Mouse (Mus musculus) MEL-GATA-1-ER (cell line): ENCODE data around the gene Scrt2.
"Not testable (repeated sequence)": the region's sequence is repeated elsewhere in the genome, so short reads cannot be mapped to it uniquely, and the experiment has no call there.

ENCODE experiments used
- DNase-seq: peaks from one replicate; pipeline ENCODE4 v3.0.0-alpha.2; 2012; ENCODE audit warnings: low read depth; ENCODE audit errors: extremely low read depth

Gene Scrt2

DNA sequence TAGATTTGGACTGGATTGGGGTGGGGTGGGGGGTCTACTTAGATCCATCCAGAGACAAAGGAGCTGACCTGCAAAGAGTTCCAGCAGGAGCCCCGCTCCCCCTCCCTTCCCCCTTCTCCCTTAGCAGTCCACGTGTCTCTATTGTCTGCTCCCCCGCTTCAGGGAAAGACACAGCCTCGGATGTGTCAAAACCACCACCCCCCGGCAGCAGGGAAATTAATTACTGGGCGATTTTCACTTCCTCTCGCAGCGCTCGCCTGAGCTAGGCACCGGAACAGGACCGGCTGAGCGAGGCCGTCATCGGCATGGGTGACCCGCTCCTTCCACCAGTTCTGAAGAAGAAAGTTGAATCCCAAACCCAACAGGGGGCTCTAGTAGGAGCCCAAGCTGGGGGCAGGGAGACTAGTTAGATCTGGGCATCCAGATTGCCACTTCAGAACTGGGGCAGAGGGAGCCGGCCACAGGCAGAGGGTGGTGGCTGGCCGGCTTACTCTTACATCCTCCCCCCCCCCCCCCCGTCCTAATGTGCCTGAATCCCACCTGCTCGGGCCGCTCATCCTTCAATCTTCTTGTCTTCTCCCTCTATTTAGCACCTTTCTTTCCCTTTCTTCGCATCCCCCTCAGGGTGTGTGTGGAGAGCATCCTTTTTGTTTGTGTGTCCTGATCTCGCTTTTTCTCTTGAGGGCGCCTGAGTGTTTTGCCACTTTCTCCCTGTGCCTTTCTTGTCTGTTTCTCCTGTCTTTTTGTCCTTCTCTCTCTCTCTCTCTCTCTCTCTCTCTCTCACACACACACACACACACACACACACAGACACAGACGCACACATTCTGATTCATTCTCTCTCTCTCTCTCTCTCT lies at the start of gene Scrt2:
Gene Scrt2 (plus strand): TSS at position 845 of the 857 bp plus-strand sequence.
- DNase-seq, result no peak

DNA sequence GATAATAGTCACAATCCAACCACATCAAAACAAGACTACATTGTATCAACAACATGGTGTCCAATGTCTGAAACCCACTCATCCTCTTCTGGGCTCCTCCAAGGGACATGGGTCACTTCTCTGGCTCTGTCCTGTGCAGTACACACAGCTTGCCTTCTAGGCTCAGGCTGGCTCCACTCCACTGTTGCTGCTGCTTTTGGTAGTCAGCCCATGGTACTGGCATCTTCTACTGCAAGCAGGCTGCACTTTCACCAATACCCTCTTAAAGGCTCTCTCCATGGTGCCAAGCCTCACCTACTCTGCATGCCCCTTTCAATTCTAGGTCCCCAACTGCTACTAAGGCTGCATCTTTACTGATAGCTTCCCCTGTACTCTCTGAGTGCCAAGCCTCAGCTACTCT lies 41.2 kb upstream of the Scrt2 start:
- DNase-seq, result no peak

DNA sequence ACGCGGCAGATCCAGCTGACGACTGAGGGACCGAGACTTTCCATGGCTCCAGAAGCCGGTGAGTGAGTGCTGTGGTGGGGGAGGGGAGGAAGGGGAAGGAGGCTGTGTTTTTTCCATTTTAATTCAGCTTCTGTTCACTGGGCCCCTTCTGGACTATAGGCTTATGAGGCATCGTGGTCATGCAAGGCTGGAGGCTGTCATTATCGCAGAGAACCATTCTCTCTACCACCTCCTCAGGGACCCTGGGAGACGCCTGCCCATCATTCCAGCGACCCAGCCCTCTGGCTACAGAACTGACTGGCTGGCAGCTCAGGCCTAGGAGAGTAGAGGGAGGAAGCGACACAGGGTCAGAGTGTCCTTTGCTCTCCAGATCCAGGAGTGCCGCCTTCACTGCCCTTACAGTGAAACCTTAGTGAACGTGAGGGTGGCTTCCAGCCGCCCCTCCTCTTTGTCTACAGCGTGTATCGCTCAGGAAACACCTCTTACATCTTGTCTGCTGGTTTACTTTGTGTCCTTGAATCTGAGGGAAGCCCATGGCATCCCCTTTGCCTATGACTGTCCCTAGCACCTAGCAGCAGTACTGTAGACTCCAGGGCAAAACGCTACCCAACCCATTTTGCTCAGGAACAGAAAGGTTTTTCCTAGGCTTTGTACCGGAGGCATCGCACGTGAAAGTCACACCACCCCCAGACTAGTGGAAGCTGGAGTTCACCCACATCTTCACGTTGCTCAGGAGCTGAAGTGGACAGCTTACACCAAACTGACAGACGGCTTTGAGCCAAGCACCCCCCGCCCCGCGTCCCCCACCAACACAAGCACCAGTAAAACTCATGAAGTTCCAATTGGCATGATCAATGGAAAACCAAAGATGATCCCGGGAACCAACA lies 34.0 kb upstream of the Scrt2 start:
- DNase-seq, result no peak

DNA sequence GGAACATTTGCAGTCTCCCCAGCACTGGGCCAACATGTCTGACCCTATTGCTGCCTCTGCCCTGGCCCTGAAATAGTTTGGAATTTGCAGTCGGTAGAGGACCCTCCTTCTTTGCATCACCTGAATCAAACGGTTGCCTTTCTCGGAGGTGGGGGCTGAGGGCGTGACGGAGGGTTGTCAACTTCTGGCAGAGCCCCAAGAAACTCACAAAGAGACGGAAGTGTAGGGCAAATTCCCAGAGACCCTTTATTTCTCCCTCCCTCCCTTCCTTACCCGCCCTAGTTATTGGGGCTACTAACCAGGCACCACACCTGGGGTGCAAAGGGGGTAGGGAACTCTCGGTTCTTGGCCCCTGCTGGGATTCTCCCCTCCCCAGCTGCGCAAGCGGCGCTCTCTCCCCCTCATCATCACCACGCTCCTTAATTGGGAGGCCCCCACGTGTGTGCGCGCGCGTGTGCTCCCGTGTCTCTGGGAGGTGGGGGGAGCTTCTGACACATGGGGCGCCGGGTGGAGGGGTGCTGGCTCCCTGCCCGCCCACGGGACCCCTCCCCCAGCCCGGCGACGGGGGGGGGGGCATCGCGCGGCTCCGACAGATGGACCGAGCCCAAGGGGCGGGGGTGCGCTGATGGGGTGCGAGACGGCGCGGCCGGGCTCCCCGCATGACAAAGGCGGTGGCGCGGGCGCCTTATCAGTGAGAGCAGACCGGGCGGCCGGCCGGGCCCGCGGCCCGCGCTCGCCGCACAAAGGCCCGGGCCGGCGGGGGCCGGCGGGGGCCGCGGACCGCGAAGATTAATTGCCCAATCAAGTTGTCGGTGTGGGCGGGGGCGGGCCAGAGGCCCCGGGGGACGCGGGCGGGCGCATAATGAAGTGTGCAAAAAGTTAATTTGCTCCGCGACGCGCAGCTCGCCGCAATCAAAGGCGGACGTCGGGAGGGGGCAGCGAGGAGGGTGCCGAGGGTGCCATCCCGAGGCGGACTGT lies 33.0 kb upstream of the Scrt2 start:
- DNase-seq, result no peak

DNA sequence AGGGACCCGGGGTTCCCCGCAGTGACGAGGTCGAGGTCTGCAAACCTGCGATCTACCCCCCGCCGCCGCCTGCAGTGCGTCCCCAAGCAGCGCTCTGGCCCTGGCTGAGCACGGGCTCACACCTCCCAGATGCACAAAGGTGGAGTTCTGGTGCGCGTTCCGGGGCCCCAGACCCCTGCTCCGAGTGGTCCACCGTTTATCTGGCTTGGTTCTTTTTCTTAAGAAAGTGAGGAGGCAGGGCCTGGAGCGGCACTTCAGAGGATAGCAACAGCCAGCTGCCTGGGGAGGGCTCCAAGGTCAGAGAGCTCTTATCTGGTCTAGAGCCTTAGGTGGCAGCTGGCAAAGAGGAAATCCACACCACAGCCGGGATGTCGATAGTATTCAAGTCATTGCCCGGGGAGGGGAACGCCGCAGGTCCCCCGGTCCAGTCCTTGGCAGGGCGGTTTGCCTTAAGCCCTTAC lies 32.3 kb upstream of the Scrt2 start:
- peak; percentile 63 for DNase-seq

DNA sequence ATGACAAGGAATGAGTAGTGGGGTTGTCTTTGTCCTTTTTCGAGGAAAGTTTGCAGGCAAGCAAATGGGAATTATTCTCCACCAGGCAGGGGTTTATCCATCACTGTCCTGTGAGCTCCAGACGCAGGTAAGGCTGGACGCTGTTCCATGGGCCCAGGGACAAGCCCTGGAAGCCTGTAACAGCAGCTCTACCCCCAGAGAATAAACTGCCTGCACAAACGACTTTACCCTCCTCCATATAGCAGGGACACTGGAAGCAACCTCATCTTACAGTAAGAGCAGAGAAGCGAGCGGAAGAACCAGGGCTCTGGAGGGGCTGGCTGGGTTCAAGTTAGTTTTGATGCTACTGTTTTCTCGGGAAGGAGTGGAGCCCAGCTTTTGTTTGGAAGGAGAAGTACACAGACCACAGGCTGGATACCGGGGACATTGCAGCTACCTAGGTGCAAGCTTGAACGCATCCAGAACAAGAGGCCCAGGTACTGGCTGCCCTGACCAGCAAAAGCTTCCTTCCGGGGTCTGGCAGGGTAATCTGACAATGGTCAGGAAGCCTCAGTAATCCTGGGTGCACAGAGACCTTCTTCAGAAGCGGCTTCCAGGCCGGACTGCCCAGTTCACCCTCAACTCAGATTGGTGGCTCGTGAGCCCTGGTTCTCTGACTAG lies 31.6 kb upstream of the Scrt2 start:
- no peak for DNase-seq

DNA sequence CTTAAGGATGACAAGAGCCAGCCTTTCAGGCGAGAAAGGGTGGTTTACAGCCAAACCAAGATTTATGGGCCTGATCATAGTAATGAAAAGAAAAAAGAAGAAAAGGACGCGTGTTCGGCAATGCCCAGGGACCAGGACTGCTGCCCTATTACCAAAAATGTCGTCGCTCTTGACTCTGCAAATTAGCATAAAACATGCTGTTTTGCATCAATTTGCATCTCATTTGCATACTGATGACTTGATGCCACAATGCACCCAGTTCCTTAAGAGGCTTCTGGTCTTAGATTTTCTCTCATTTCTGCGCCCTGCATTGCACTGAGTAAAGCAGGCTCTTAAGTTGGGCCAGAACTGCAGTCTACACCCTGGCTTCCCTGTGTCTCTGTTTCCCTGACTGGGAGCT lies 31.0 kb upstream of the Scrt2 start:
- no peak for DNase-seq

DNA sequence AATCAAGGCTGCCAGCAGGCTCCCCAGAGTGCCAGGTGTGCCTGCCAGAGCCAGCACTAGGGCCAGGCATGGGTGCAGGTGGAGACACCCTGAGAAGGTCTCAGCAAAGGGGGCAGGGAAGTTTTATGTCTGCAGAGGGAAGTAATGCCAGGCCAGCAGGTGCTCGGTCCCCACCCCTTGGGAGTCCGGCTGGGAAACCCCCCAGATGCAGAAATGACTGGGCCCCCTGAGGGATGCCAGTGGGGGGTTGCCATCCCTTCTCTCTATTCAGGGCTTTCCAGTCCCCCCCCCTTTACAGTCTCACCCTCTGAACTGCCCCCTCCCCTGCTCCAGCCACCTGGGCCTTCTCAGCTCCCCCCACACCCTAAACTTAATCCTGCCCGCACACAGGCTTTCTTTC lies 29.3 kb upstream of the Scrt2 start:
- no peak for DNase-seq

DNA sequence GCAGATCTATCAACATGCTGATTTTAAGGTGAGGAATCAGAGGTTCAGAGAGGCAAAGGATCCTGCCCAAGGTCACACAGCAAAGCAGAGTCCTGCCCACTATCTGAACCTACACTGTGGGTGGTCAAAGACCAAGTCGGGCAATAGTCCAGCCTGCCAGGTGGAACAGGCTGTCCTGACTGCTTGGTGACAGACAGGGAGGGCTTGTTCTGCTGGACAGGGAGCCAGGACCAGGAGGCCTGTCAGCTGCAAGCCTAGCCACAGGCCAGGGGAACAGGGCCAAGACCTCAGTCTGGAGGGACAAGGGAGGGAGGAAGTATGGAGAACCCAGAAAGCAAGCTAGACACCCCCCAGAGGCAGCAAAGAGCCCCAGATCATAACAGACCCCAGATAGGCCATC lies 25.9 kb upstream of the Scrt2 start:
- DNase-seq, result no peak

DNA sequence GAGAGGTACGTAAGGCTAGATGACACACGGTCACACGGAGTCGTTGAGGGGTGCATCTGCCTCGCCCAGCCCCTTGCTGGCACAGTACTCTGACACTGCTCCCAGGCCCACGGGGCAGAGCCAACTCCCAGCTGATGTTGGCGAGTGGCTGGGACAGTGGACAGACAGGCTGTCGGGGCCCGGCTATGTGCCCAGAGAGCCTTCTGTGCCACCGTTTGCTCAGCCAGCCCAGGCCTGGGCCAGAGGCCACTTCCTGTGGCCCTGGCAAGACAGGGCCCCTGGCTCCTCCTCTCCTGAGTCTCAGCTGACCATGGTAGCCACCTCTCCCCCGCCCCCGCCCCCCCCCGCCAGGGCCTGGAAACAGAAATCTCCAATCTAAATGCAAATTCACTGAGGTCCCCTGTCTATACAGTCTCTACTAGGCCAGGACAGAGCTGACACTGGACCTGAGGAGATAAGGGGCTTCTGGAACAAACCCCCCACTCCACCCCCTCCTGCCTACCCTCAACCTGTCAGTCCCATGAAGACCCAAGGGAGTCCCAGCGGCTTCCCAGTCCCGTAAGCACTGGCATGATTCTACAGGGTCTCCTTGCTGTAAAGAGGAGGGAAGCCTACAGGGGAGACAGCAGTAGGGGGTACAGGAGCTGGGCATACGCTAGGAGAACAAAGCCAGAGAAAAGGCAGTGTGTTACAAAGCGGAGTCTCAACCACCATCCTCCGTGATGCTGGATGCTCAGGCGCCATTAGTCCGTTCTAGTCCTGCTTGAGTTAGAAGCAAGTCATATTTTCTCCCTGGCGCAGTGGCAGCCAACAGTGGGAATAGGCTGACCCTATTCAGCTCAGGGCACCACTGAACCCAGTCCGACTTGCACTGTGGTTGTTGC lies 24.7 kb upstream of the Scrt2 start:
- DNase-seq, result no peak

DNA sequence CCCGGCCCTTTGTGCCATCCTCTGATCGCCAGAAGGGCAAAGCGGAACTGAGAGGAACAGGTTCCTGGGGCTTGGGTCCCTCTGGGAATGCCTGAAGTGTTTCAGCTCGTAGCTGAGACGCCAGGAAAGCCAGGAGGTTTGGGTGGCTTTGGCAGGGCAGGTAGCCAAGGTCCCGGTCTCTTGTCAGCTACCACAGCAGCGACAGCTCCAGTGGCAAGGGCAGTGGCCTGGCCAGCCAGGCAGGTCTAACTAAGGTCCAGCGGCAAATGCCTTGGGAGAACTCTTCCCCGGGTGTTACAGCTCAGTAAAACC lies 24.1 kb upstream of the Scrt2 start:
- no peak for DNase-seq

DNA sequence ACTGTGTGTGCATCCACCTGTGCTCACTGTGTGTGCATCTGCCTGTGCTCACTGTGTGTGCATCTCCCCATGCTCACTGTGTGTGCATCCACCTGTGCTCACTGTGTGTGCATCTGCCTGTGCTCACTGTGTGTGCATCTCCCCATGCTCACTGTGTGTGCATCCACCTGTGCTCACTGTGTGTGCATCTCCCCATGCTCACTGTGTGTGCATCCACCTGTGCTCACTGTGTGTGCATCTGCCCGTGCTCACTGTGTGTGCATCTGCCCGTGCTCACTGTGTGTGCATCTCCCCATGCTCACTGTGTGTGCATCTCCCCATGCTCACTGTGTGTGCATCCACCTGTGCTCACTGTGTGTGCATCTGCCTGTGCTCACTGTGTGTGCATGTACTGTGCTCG lies 18.5 kb upstream of the Scrt2 start:
- DNase-seq, result not testable (repeated sequence)

DNA sequence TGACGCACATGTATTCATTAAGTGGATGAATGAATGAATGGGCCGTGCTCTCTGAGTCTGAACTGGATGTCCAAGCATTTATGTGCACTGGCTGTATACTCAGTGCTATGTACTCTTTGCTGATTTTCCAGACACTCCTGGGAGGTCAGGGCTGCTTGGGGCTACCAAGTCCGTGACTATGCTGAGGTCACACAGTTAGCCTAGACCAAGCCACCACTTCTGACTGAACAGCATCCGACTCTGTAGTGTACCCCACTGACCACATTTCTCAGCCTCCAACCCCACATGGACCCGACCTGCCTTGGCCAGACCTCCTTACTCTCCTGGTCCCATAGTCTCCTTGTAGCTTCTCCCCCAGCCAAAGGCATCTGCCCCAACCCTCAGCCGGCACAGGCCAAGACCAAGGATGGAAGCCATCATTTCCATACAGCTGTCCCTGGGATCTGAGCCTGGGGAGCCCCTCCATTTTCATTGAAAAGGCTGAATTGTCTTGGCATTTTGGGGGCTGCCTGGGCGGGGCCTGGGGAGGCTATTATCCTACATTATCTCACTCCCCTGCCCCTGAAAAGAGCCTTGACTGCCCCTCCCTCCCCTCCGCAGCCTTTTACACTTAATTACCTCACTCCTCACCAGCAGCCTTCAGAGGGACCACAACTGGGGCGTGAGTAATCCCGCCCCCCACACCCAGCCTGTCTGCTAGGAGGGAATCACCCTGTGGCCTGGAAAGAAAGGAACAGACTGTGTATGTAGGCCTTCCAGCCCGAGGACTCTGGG lies 12.5 kb upstream of the Scrt2 start:
- DNase-seq, result no peak

DNA sequence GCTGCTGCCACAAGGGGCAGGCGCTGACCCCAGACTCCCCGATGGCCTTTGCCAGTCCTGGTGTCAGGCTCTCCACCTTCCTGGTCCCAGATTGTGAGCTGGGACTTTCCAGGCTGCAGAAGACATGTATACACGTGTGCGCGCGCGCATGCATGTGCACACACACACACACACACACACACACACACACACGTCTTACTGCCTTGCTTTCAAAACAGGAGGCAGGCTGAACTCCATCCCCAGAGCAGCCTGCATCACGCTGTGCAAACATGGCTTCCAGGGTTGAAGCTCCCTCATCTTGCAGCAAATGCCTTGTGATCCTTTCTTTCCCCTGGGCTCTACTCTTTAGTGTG lies 11.9 kb upstream of the Scrt2 start:
- no peak for DNase-seq

DNA sequence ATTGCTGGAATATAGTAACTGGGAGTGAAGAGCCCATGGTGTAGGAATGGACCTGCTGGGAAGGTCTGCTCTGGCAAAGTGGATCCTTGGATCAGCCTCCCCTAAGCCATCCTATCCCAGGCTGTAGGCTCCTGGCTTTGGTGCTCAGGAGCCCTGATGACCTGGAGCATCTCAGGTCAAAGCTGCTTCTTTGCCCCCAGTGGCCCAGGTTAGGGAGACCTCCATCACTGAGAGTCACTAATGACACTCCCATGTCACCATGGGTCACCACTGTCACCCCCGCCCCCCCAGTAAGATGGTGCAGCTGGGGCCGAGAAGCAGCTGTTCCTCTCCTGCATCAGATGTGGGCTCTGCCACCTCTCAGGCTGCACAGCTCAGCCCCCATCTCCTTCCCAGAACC lies 11.4 kb upstream of the Scrt2 start:
- no peak for DNase-seq

DNA sequence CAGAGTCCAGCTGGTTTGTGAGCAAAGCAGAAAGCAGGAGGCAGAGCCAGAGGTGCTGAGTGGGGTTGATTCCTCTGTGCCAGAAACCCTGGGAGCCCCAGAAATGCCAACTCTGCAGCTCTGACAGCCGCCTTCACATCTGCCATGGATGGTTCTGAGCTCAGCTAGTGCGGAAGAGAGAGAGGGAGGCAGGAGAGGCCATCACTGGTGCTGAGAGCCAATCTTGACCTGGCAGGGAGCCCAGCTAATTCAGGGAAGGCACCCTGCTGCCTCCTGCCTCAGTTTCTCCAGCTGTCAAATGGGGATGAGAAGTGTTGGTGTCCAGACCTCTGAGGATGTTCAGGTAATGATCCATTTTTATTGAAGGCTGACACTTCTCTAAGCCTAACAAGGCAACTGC lies 6.8 kb upstream of the Scrt2 start:
- no peak for DNase-seq

DNA sequence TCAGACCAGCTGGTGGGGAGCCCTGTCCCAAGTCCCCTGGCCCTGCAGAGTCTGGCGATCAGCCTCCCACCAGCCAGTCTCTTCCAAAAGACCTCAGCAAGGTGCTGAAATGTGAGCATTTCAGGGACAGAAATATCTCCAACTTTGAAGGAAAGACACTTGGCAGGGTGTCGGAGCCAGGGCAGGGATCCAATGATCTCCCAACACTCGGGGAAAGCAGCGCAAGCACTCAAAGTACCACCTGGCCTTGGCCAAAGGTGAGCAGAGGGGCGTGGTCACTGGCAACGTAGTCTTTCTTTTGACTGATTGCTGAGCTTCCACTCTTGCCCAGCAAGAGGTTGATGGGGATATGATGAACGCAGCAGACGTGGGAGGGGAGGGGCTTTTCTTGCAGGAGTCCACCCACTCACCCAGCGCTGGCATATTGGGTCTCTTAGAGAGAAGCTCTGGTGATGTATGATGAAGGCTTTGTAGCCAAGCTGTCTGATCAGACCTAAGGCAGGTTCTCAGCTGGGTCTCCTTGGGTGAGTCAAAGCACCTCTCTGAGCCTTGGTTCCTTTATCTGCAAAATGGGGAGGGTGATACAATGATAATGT lies 5.9 kb upstream of the Scrt2 start:
- no peak for DNase-seq

DNA sequence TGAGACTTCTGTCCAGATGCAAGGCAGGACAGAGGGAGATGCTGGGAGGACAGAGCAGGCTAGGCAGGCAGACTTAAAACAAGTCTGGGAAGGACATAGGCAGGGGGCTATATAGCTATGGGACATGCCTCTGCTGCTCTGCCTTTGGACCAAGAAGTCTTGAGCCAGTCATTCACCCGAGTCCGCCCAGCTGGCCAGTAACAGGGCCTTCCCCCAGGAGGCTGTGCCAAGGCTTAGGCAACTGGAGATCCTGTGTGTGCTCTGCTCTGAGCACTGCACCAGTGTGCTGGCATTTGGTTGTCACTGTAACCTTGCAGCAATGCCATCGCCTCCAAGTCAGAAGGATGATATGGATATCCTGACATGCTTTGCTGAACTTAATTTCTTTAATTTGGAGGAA lies 4.0 kb upstream of the Scrt2 start:
- DNase-seq, result no peak
